Mouse (Mus musculus) left cerebral cortex, postnatal 36 days (tissue): ENCODE measurements at regions not wholly inside any gene's neighbourhood (a gene's known extent, or its start where the extent isn't known, plus 50 kb on each side); places are given as distances from the start of the nearest gene placed in this dataset.
"Not testable (repeated sequence)": the region's sequence is repeated elsewhere in the genome, so short reads cannot be mapped to it uniquely, and the experiment has no call there.

ENCODE experiments used
- DNase-seq, 2 experiments: peaks; one replicate each; pipeline ENCODE4 v3.0.0; 2021 to 2022; ENCODE audit warnings: low spot score in 2 of 2, mixed read lengths in 1 of 2
- intact Hi-C: fragments of 180-260 bp; cut with DNase I; formaldehyde crosslinking; loops from one replicate; pipeline ENCODE4 v1.15.1; 2025

- intact Hi-C loops, result no loop called here
- no peak for DNase-seq
Measured at GRCm38 (mm10) chr16:23838696-23839095, 52.1 kb downstream of the Sst start.

DNA sequence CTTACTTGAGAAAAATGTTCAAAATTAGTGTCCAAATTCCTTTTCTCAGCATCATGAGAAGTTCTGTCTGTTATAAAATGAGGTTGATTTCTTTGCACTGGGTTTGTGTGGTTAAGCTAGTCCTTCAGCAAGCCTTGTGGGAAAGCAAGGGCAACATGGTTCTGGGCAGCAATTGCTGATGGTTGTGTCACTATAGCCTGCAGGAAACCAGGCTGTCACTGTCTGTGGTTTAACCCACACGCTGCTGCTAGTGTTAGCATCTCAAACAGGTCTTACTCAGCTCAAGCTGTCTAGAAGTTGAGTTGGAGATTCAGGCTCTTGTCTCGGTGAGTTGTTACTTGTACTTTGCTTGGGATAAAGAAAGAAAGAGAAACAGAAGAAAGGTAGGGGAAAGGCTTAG is 52.6 kb downstream of the Sst start:
- intact Hi-C loops, result no loop called here
- DNase-seq, result no peak

DNA sequence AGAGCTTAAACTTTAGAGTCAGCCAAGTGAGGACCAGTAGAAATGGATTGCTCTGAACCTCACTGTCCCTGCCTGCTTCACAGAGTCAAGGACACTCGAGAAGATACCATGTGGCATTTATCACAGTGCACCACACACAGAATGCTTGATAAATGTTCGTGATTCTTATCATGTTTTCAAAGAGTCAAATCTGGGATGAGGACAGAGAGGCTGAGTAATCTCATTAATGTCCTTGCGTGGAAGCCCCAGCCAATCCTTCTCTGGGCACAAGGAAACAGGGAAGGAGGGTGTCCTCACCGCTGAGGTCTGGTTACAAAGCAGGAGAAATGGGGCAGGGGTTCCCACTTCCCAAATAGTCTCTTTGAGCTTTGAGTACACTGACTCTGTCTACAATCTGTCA is 55.8 kb downstream of the Sst start:
- no peak for DNase-seq
- intact Hi-C loops, result no loop called here

DNA sequence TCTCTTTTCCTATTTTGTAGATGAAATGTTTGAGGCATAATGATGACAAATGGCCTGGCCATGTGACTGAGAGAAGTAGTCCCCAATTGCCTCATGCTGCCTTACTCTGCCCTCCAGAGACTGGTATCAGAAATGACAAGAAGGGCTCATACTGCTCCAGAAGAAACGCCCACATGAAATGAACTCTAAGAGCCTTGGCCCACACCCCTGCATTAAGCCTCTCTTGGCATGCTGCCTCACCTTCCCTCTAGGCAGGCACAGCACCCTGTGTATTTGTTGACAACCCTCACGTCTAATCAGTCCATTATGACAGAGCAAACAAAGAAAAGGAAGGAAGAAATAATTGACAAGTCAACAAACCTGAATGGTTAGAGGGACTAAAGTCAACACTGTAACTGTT is 57.2 kb downstream of the Sst start:
- intact Hi-C loops, result no loop called here
- DNase-seq, result no peak

- intact Hi-C loops, result no loop called here
- DNase-seq, result no peak
Measured at GRCm38 (mm10) chr16:23833042-23833423, 57.7 kb downstream of the Sst start.

GRCm38 (mm10) chr16:23832393-23833041 is 58.2 kb downstream of the Sst start:
- intact Hi-C loops, result no loop called here
- DNase-seq, result no peak

- intact Hi-C loops, result no loop called here
- DNase-seq, result no peak
Measured at GRCm38 (mm10) chr16:23825662-23826061, 65.1 kb downstream of the Sst start.

DNA sequence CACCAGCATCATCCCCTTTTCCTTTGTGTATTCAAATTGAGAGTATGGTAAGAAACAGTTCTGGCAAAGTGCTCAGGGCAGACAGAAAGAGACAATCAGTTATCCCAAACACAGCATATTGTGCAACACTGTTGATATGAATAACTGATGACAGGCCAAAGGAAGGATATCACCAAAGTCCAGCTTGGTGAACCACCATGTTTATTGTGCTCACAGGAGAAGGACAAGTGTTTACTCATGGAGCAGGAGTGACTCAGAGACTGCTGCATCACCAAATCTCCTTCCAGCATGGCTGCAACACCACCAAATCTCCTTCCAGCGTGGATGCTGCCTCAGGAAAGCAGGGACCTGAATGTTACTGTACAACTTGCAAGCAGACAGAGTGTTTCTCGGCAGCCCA is 105.5 kb downstream of the Sst start:
- no peak for DNase-seq
- intact Hi-C loops, result no loop called here

- intact Hi-C loops, result no loop called here
- DNase-seq, result no peak
Measured at GRCm38 (mm10) chr16:23784021-23784897, 106.5 kb downstream of the Sst start.

DNA sequence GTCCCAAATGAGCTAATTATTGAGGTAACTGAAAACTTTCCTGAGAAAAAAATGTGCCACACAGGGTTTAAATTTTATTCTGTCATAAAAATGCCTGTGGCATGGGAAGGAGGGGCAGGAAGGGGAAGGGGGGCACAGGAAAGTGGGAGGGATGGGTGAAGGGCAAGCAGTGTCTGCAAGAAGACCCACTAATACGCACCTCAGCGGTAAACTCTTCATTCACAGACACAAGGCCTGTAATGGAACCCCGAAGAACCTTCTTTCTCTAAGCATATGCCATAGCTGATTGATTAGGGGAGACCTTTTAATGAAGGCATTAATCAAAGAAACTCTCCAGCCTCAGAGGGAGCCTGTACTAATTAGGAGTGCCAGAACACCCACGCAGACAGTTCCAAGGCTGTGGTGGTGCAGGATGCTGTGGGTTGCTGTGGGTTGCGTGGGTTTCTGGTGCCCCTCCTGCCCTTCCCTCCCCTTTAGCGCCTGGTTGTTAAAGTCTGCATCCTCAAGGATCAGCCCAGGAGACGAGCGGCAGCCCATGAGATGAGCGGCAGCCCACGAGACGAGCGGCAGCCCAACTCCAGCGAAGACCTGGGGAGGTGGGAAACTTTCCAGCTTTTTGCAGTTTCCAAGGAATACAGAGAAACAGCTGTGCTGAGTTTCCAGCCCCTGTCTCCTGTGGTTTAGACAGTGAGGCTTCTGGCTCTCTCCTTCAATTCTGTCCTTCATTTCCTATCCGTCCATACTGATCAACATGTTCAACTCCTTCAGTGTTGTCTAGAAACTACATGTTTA is 110.1 kb downstream of the Sst start:
- no peak for DNase-seq
- intact Hi-C loops, result no loop called here

- intact Hi-C loops, result no loop called here
- DNase-seq, result no peak
Measured at GRCm38 (mm10) chr16:23777894-23778293, 112.9 kb downstream of the Sst start.

DNA sequence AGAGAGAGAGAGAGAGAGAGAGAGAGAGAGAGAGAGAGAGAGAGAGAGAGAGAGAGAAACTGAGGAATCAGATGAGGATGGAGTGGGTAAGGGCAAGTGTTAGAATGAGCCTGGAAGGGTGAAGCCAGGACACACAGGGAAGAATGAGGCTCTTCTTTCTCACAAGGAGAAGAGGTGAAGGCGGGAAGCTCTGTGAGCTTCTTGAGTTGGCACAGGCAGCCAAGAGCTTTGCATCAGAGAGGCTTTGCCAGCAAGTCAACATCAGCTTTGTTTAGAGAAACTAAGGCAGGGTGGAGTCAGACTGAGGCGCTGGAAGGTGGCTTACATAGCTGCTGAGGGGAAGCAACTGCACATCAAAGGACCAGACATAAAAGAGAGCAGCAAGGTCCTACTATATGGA is 113.7 kb downstream of the Sst start:
- intact Hi-C loops, result no loop called here
- no peak for DNase-seq

DNA sequence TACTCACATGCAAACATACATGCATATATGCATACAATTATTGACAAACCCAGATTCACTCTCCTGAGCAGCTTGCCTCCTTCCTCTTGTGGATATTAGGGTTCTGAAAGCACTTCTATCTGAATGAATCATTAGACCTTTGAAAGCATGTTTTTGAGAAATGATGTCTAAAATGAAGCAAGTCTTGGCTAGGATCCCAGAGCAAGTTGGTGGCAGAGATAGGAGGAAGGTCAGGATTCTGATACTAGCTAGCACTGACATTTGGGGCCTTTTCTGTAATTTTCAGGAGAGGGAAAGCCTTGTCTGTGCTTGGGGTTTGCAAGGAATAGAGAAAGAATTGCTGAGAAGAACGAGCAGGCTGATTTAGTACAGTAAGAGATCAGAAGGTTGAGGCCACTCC is 114.3 kb downstream of the Sst start:
- no peak for DNase-seq
- intact Hi-C loops, result no loop called here

DNA sequence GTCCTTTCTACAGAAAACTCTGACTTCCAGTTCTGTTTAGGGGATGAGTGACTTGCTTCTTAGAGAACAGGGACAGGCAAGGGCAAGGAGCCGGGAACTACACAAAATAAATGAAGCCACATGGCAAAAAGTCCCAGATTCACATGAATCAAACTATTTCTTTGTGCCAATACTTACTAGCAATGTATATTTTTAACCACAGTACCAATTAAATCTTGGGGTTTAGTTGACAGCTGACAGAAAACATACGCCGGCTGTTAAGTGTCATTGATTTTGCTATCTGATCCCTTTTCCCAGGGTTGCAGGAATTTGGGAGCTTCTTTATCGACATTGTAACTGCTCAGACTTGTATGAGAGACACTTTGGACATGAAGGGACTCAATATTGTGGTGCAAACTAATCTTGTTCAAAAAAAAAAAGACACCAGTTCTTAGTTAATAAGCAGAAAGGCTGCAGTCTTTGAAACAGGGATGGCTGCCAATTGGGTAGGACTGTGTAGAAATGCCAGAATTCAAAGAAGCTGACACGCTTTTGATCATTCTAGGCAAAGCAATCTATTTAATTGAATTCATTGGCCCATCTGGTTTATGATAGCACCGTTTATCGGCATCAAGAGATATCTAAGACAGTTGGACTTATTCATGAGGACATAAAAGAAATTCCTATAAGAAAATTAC is 132.5 kb downstream of the Sst start:
- DNase-seq, result no peak
- intact Hi-C loops, result no loop called here

DNA sequence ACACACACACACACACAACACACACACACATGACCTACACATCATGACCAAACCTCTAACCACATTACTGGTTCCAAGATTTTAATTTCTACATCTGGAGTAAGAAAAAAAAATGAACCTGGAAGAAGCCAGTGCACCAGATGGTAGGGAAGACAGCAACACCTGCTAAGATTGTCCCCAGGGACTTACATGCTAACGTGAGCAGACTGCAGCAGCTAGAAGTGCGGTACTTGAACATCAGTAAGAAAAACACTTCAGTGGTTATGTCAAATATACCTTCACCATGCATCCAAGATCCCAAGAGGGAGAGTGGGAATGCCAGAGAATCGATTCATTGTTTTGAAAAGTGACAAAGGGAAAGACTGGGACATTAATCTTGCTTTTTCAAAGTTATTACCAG is 153.7 kb downstream of the Sst start:
- no peak for DNase-seq
- intact Hi-C loops, result no loop called here

- DNase-seq, result no peak
Measured at GRCm38 (mm10) chr16:23735722-23736121, 155.0 kb downstream of the Sst start.

GRCm38 (mm10) chr16:23726562-23726961 is 164.2 kb downstream of the Sst start:
- intact Hi-C loops, result loop anchor here (5.0 kb wide), 1 partner anchor 171 kb away; no protein-coding TSS in a partner anchor

More at GRCm38 (mm10) chr16:23735722-23736121, 155.0 kb downstream of the Sst start:
- intact Hi-C loops, result no loop called here

DNA sequence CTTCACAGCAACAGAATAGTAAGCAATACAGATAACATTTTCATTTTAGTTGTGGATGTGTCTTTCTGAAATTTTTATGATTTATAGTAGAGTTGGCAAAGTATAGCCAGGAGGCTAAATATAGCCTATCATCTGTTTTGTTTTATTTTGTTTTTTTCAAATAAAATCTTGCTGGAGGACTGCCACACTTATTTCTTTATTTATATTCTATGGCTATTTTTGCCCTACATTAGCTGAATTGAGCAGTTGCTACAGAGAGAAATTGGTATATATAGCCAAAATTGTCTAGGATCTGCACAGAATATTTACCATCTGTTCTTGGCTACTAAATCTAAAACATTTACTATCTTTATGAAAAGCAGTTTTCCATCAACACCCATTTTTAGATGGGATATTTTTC is 169.0 kb downstream of the Sst start:
- no peak for DNase-seq
- intact Hi-C loops, result no loop called here

More at GRCm38 (mm10) chr16:23726562-23726961, 164.2 kb downstream of the Sst start:
- DNase-seq, result no peak

- intact Hi-C loops, result no loop called here
- DNase-seq, result no peak
Measured at GRCm38 (mm10) chr16:23701156-23701555, 180.5 kb upstream of the Masp1 start.

- intact Hi-C loops, result not testable (repeated sequence)
- DNase-seq, result peak in 1 of 2 experiments; percentile 4
Measured at GRCm38 (mm10) chr16:23694226-23694625, 173.6 kb upstream of the Masp1 start.
